Mouse (Mus musculus): Measurements from ENCODE around the gene Klc3. TPM values are rescaled to one million over a fixed set of nuclear protein-coding genes. Genes with fewer than 3 reads are reported as not detected.

The Klc3 gene
- total and polyA plus RNA-seq, 2 experiments from 2014 or later = 2.3 to 2.7 TPM

DNA sequence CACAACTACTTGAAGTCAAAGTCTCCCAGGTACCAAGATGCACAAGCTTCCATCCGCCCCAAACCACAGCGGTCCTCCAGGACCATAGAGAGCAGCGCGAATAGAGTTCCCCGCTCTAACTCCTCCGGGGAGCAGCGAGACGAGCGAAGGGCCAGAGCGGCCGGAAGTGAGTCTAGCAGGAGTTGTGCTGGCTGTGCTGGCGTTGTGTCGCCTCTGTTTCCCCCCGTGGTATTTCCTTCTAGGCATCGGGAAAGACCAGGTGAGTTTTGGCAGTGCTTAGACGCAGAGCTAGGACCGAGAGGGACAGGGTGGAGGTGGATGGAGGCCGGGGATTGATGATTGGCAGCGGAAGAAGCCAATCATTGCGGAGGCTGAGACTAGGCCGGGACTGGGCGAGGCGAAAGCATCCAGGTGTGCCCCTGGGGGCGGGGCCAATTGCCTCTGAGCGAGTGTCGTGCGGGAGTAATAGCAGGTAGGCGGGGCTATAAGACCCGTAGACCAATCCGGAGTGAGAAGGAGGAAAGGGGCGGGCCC lies 58.9 kb downstream of the Klc3 start:
- TF ChIP-seq CTCF (IDR thresholded peaks at IDR 0.05; ENCODE audit: low read depth) = no peak; the same call in 1 of the 2 replicates
- under 1% methylated on average over 31 of the region's 31 CpGs for WGBS
- peak; percentile 93 for ATAC-seq

More for the DNA sequence above, 58.9 kb downstream of the Klc3 start:
- Histone ChIP-seq H3K4me2 (ENCODE audit: low read depth, low read length) (peak overlapping the region; percentile 81), H3K4me1 (ENCODE audit: insufficient read depth, low read length) (peaks cover 16% of the 10 kb centered on the region), H3K9me3 (ENCODE audit: low read length) (no peaks in the 10 kb centered on the region), H3K27ac (peak overlapping the region; percentile 81), H3K27me3 (ENCODE audit: insufficient read depth, low read length) (no peaks in the 10 kb centered on the region; the same call in 1 of the 2 replicates), H3K9ac (replicated peaks; ENCODE audit: low read length) (peak overlapping the region; percentile 67), H3K36me3 (ENCODE audit: insufficient read depth, low read length) (0 out of 2 replicates have a peak, but pooled peaks cover 7% of the 10 kb centered on the region), H3K4me3 (ENCODE audit: low read length) (peak overlapping the region; percentile 55)
- peak; percentile 97 for DNase-seq (ENCODE audit: low spot score)

MicroRNAs encoded within 50 kb of the gene (microRNA counts, 519-probe panel; counts per million panel counts)
- microRNA mmu-miR-343 = not detected

Small RNA genes within 50 kb of the gene (microRNA-seq; reads per million reads assigned to microRNA genes)
- gene Mir343 = 0 reads per million in 2 experiments

Other genes starting within 250 kb of the Klc3 start
- gene Gipr, start 238.0 kb downstream of the Klc3 start, total RNA-seq (2014; rRNA removed) = 2.0 and 3.0 TPM in 2 replicates
- 0.85 and 1.3 TPM in 2 replicates for gene Gipr, start 238.0 kb downstream of the Klc3 start, polyA plus RNA-seq (2015; fragmentation: Nextera tagmentation; extraction: Ambion mirVana)
- gene Eml2, start 227.7 kb downstream of the Klc3 start, total RNA-seq (2014; rRNA removed) = 88.2 and 103 TPM in 2 replicates
- 15.0 and 18.9 TPM in 2 replicates for gene Eml2, start 227.7 kb downstream of the Klc3 start, polyA plus RNA-seq (2015; fragmentation: Nextera tagmentation; extraction: Ambion mirVana)
- gene Gpr4, start 191.6 kb downstream of the Klc3 start, total RNA-seq (2014; rRNA removed) = 3.8 and 4.5 TPM in 2 replicates
- 4.1 and 4.4 TPM in 2 replicates for gene Gpr4, start 191.6 kb downstream of the Klc3 start, polyA plus RNA-seq (2015; fragmentation: Nextera tagmentation; extraction: Ambion mirVana)
- gene Opa3, start 175.8 kb downstream of the Klc3 start, total RNA-seq (2014; rRNA removed) = 44.2 and 47.7 TPM in 2 replicates
- 34.6 and 37.1 TPM in 2 replicates for gene Opa3, start 175.8 kb downstream of the Klc3 start, polyA plus RNA-seq (2015; fragmentation: Nextera tagmentation; extraction: Ambion mirVana)
- 62.6 and 68.3 TPM in 2 replicates for gene Vasp, start 132.3 kb downstream of the Klc3 start, total RNA-seq (2014; rRNA removed)
- gene Vasp, start 132.3 kb downstream of the Klc3 start, polyA plus RNA-seq (2015; fragmentation: Nextera tagmentation; extraction: Ambion mirVana) = 35.5 and 37.0 TPM in 2 replicates
- gene Ppm1n, start 124.0 kb downstream of the Klc3 start, total RNA-seq (2014; rRNA removed) = 2.1 and 2.9 TPM in 2 replicates
- gene Ppm1n, start 124.0 kb downstream of the Klc3 start, polyA plus RNA-seq (2015; fragmentation: Nextera tagmentation; extraction: Ambion mirVana) = 2.0 and 2.5 TPM in 2 replicates
- 151 and 155 TPM in 2 replicates for gene Rtn2, start 121.5 kb downstream of the Klc3 start, total RNA-seq (2014; rRNA removed)
- 98.4 and 101 TPM in 2 replicates for gene Rtn2, start 121.5 kb downstream of the Klc3 start, polyA plus RNA-seq (2015; fragmentation: Nextera tagmentation; extraction: Ambion mirVana)
- 0.31 and 1.0 TPM in 2 replicates for gene Fosb, start 94.1 kb downstream of the Klc3 start, total RNA-seq (2014; rRNA removed)
- gene Fosb, start 94.1 kb downstream of the Klc3 start, polyA plus RNA-seq (2015; fragmentation: Nextera tagmentation; extraction: Ambion mirVana) = 0.09 and 0.11 TPM in 2 replicates
- 44.1 and 46.1 TPM in 2 replicates for gene Ercc1, start 59.3 kb downstream of the Klc3 start, total RNA-seq (2014; rRNA removed)
- gene Ercc1, start 59.3 kb downstream of the Klc3 start, polyA plus RNA-seq (2015; fragmentation: Nextera tagmentation; extraction: Ambion mirVana) = 69.0 and 74.2 TPM in 2 replicates
- 11.1 and 12.4 TPM in 2 replicates for gene Cd3eap, start 44.6 kb downstream of the Klc3 start, total RNA-seq (2014; rRNA removed)
- gene Cd3eap, start 44.6 kb downstream of the Klc3 start, polyA plus RNA-seq (2015; fragmentation: Nextera tagmentation; extraction: Ambion mirVana) = 17.9 and 19.3 TPM in 2 replicates
- 0.68 and 1.0 TPM in 2 replicates for gene Ppp1r13l, start 44.4 kb downstream of the Klc3 start, total RNA-seq (2014; rRNA removed)
- 1.0 and 1.2 TPM in 2 replicates for gene Ppp1r13l, start 44.4 kb downstream of the Klc3 start, polyA plus RNA-seq (2015; fragmentation: Nextera tagmentation; extraction: Ambion mirVana)
- gene Ercc2, start 22.1 kb downstream of the Klc3 start, total RNA-seq (2014; rRNA removed) = 57.3 and 65.1 TPM in 2 replicates
- gene Ercc2, start 22.1 kb downstream of the Klc3 start, polyA plus RNA-seq (2015; fragmentation: Nextera tagmentation; extraction: Ambion mirVana) = 18.6 and 19.9 TPM in 2 replicates
- 3.9 and 27.4 TPM in 2 replicates for gene Ckm, start 672 bp upstream of the Klc3 start, total RNA-seq (2014; rRNA removed)
- gene Ckm, start 672 bp upstream of the Klc3 start, polyA plus RNA-seq (2015; fragmentation: Nextera tagmentation; extraction: Ambion mirVana) = 0.14 and 0.30 TPM in 2 replicates
- gene Mark4, start 54.7 kb upstream of the Klc3 start, total RNA-seq (2014; rRNA removed) = 60.3 and 60.5 TPM in 2 replicates
- gene Mark4, start 54.7 kb upstream of the Klc3 start, polyA plus RNA-seq (2015; fragmentation: Nextera tagmentation; extraction: Ambion mirVana) = 16.2 and 18.1 TPM in 2 replicates
- gene Exoc3l2, start 59.2 kb upstream of the Klc3 start, total RNA-seq (2014; rRNA removed) = 0.61 and 1.3 TPM in 2 replicates
- gene Exoc3l2, start 59.2 kb upstream of the Klc3 start, polyA plus RNA-seq (2015; fragmentation: Nextera tagmentation; extraction: Ambion mirVana) = 2.0 and 2.3 TPM in 2 replicates
- gene Bloc1s3, start 104.3 kb upstream of the Klc3 start, total RNA-seq (2014; rRNA removed) = 18.8 and 22.4 TPM in 2 replicates
- 3.8 and 4.3 TPM in 2 replicates for gene Bloc1s3, start 104.3 kb upstream of the Klc3 start, polyA plus RNA-seq (2015; fragmentation: Nextera tagmentation; extraction: Ambion mirVana)
- 26.4 and 46.5 TPM in 2 replicates for gene Trappc6a, start 104.3 kb upstream of the Klc3 start, total RNA-seq (2014; rRNA removed)
- gene Trappc6a, start 104.3 kb upstream of the Klc3 start, polyA plus RNA-seq (2015; fragmentation: Nextera tagmentation; extraction: Ambion mirVana) = 42.8 and 44.3 TPM in 2 replicates
- 1.9 and 4.4 TPM in 2 replicates for gene Nkpd1, start 113.7 kb upstream of the Klc3 start, total RNA-seq (2014; rRNA removed)
- 1.3 TPM in 2 replicates for gene Nkpd1, start 113.7 kb upstream of the Klc3 start, polyA plus RNA-seq (2015; fragmentation: Nextera tagmentation; extraction: Ambion mirVana)
- 125 and 128 TPM in 2 replicates for gene Ppp1r37, start 159.0 kb upstream of the Klc3 start, total RNA-seq (2014; rRNA removed)
- gene Ppp1r37, start 159.0 kb upstream of the Klc3 start, polyA plus RNA-seq (2015; fragmentation: Nextera tagmentation; extraction: Ambion mirVana) = 27.0 and 27.7 TPM in 2 replicates
- gene Zfp296, start 173.2 kb upstream of the Klc3 start, total RNA-seq (2014; rRNA removed) = 0.25 TPM in 1 of 2 replicates, not detected in the other
- gene Zfp296, start 173.2 kb upstream of the Klc3 start, polyA plus RNA-seq (2015; fragmentation: Nextera tagmentation; extraction: Ambion mirVana) = not detected in 2 replicates
- gene Gemin7, start 173.5 kb upstream of the Klc3 start, total RNA-seq (2014; rRNA removed) = 60.0 and 61.7 TPM in 2 replicates
- gene Gemin7, start 173.5 kb upstream of the Klc3 start, polyA plus RNA-seq (2015; fragmentation: Nextera tagmentation; extraction: Ambion mirVana) = 153 and 162 TPM in 2 replicates
- gene Clasrp, start 200.4 kb upstream of the Klc3 start, total RNA-seq (2014; rRNA removed) = 67.0 and 90.9 TPM in 2 replicates
- 70.3 and 77.5 TPM in 2 replicates for gene Clasrp, start 200.4 kb upstream of the Klc3 start, polyA plus RNA-seq (2015; fragmentation: Nextera tagmentation; extraction: Ambion mirVana)
- gene Relb, start 225.3 kb upstream of the Klc3 start, total RNA-seq (2014; rRNA removed) = 9.2 and 10.2 TPM in 2 replicates
- 6.5 and 6.9 TPM in 2 replicates for gene Relb, start 225.3 kb upstream of the Klc3 start, polyA plus RNA-seq (2015; fragmentation: Nextera tagmentation; extraction: Ambion mirVana)

All from hindbrain, postnatal 0 days (tissue).